Mouse (Mus musculus) olfactory bulb, adult 2 months (tissue): ENCODE measurements around the gene Hnf1a. TPM values are rescaled to one million over a fixed set of nuclear protein-coding genes. Genes with fewer than 3 reads are reported as not detected.
"Not testable (repeated sequence)": the region's sequence is repeated elsewhere in the genome, so short reads cannot be mapped to it uniquely, and the experiment has no call there.

Experiments
- H3K27ac ChIP-seq: fragments of 200-500 bp; 2 replicates; pipeline ENCODE4 v1.5.1; 2012; ENCODE audit warnings: low read depth, low read length; ENCODE audit not compliant: insufficient read depth
- H3K4me1 ChIP-seq: fragments of 200-500 bp; 2 replicates; pipeline ENCODE4 v1.6.1; 2012; ENCODE audit warnings: low read length; ENCODE audit not compliant: control insufficient read depth, insufficient read depth
- H3K4me3 ChIP-seq: fragments of 200-500 bp; 2 replicates; pipeline ENCODE4 v1.5.1; 2012; ENCODE audit warnings: mild to moderate bottlenecking, low read depth, low read length, moderate library complexity; ENCODE audit not compliant: insufficient read depth
- CTCF ChIP-seq: fragments of 200-500 bp; IDR thresholded peaks from 2 replicates; pipeline ENCODE4 v1.5.1; 2012; ENCODE audit warnings: low read depth, mild to moderate bottlenecking, low read length, moderate library complexity; ENCODE audit not compliant: insufficient read depth
- POLR2A ChIP-seq: fragments of 200-500 bp; IDR thresholded peaks from 2 replicates; pipeline ENCODE4 v1.6.1; 2012; ENCODE audit warnings: mild to moderate bottlenecking, low read depth, low read length, moderate library complexity; ENCODE audit not compliant: insufficient read depth
- WGBS: fragments of 180-500 bp; shearing (Covaris S2); methylation state at CpG from one replicate; pipeline ENCODE4 v1.1.7; 2018; 5-methylcytosine and 5-hydroxymethylcytosine counted together
- polyA plus RNA-seq: library from polyadenylated mRNA; stranded (reverse); fragments of >200 nt; gene quantifications from 2 replicates; pipeline ENCODE4 v1.2.4, GENCODE M21; 2012; ENCODE audit warnings: low replicate concordance; ENCODE audit not compliant: missing spikeins, insufficient read depth, insufficient read length

Gene Hnf1a
- polyA plus RNA-seq, 1 experiment, result not detected

- Histone ChIP-seq H3K4me3 (no peak overlapping the region), H3K4me1 (peaks cover 6% of the 10 kb centered on the region; the same call in 1 of the 2 replicates), H3K27ac (no peak overlapping the region)
- TF ChIP-seq POLR2A, result no peak
- no peak for TF ChIP-seq CTCF
- WGBS, result 66% methylated on average over 19 of the region's 19 CpGs
Measured at GRCm38 (mm10) chr5:114921551-114922365, 49.1 kb downstream of the Hnf1a start.

DNA sequence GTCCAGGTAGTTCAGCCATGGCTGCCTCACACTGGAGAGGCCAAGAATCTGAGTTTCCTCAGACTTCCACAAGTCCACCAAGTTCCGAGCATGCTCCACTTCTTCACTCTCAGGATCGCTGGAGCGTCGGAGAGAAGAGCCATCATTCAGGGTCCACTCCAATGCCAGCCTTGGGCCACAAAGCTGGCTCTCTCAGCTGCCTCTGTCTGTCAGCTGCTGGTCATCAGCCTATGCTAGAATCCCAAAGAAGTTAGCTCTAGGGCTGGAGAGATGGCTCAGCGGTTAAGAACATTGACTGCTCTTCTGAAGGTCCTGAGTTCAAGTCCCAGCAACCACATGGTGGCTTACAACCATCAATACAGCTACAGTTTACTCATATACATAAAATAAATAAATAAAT, 53.5 kb downstream of the Hnf1a start:
- not testable (repeated sequence) for H3K27ac ChIP-seq, H3K4me3 ChIP-seq, H3K4me1 ChIP-seq
- WGBS, result 93% methylated on average over 5 of the region's 5 CpGs

DNA sequence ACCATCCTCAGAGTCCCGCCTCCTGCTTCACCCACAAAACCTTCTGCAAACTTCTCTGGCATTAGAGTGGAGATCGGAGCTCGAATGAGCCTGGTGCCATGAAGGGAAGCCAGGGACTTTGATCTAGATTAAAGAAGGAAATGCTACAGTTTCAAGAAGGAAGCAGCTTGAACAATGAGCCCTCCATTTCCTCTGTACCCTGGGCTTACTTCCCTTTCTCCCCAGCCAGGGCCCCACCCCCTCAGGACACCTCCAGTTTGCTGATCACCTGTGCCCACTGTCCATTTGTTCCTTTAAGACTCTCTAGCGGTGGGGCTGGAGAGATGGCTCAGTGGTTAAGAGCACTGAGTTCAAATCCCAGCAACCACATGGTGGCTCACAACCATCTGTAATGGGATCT, 54.1 kb downstream of the Hnf1a start:
- TF ChIP-seq POLR2A (no peak), CTCF (no peak)
- no peak overlapping the region for H3K4me3 ChIP-seq
- H3K4me1 ChIP-seq, result peaks cover 3% of the 10 kb centered on the region; the same call in 1 of the 2 replicates
- 80% methylated on average over 4 of the region's 4 CpGs for WGBS
- no peak overlapping the region for H3K27ac ChIP-seq

DNA sequence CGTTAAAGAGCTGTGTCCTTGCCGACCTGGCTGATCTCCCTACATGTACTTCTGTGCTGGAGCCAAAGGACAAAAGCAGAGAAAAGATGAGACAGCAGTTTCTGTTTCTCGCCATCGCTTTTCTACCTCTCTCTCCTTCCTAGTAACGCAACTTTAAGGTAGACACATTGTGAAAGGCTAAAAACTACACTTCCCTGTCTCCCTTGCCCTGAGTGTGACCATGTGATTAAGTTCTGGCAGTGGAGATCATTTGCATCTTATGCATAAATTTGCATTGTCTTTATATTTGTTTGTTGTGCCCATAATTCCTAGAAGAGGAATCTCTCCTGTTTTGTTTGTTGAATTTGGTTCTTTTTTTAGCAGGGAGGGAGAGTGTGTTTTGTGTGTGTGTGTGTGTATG, 55.0 kb downstream of the Hnf1a start:
- H3K4me1 ChIP-seq, result peaks cover 3% of the 10 kb centered on the region; the same call in 1 of the 2 replicates
- no peak overlapping the region for H3K27ac ChIP-seq
- no peak for TF ChIP-seq CTCF
- no peak for TF ChIP-seq POLR2A
- WGBS, result 74% methylated on average over 5 of the region's 5 CpGs
- H3K4me3 ChIP-seq, result no peak overlapping the region

DNA sequence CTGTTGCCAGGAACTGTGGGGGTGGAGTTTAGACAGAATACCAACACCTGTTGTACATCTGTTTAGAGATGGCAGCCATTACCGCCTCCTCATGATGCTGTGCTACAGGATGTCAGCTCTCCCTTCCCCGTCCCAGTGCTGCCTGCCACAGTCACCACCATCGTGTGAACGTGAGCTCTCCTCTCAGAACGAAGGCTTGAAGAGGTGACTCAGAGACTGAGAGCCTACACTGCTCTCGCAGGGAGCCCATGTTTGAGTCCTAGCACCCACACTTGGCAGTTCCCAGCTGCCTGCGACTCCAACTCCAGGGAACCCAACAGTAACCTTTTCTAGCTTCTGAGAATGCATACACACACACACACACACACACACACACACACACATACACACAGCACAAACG, 56.0 kb downstream of the Hnf1a start:
- H3K4me3 ChIP-seq, result no peak overlapping the region
- WGBS, result 43% methylated on average over 8 of the region's 8 CpGs
- TF ChIP-seq CTCF (no peak), POLR2A (no peak)
- H3K27ac ChIP-seq, result no peak overlapping the region
- peaks cover 3% of the 10 kb centered on the region; the same call in 1 of the 2 replicates for H3K4me1 ChIP-seq

DNA sequence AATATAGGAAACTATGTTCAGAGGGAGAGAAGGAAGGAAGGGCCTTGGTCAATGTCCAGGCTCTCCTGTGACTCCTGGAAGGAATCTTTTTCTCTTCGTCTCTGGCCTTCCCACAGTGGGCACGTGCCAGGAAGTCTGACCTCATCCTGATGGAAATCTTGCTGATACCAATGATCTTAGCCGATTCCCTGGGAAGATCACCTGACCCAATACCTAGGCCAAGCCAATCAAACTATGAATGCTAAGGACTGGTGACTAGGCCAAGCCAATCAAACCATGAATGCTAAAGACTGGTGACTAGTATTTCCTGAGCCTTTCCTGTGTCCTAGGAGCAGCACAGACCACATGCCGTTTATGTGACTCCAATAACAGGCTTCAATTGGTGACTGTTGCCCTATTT, 57.2 kb downstream of the Hnf1a start:
- no peak overlapping the region for H3K4me3 ChIP-seq
- peaks cover 3% of the 10 kb centered on the region; the same call in 1 of the 2 replicates for H3K4me1 ChIP-seq
- H3K27ac ChIP-seq, result no peak overlapping the region
- 81% methylated on average over 4 of the region's 4 CpGs for WGBS
- TF ChIP-seq POLR2A (no peak), CTCF (no peak)

GRCm38 (mm10) chr5:114908598-114909305, 62.1 kb downstream of the Hnf1a start:
- H3K27ac ChIP-seq, result no peak overlapping the region
- TF ChIP-seq CTCF (no peak), POLR2A (no peak)
- no peaks in the 10 kb centered on the region for H3K4me1 ChIP-seq
- H3K4me3 ChIP-seq, result no peak overlapping the region
- WGBS, result 47% methylated on average over 13 of the region's 13 CpGs

GRCm38 (mm10) chr5:114902413-114902812, 68.5 kb downstream of the Hnf1a start:
- Histone ChIP-seq H3K4me3 (no peak overlapping the region), H3K27ac (no peak overlapping the region), H3K4me1 (peaks cover 2% of the 10 kb centered on the region; the same call in 1 of the 2 replicates)
- TF ChIP-seq CTCF (no peak), POLR2A (no peak)
- WGBS, result 43% methylated on average over 1 of the region's 1 CpGs

Other genes starting within 250 kb of the Hnf1a start
- gene Ankrd13a, start 196.4 kb downstream of the Hnf1a start, polyA plus RNA-seq, result not detected in 2 replicates
- gene Git2, start 195.6 kb downstream of the Hnf1a start, polyA plus RNA-seq, result not detected in 2 replicates
- gene 1500011B03Rik, start 147.6 kb downstream of the Hnf1a start, polyA plus RNA-seq, result not detected in 2 replicates
- not detected in 2 replicates for gene 4930519G04Rik, start 117.4 kb downstream of the Hnf1a start, polyA plus RNA-seq
- not detected in 2 replicates for gene Gm9936, start 112.4 kb downstream of the Hnf1a start, polyA plus RNA-seq
- not detected in 2 replicates for gene Oasl2, start 74.2 kb downstream of the Hnf1a start, polyA plus RNA-seq
- not detected in 2 replicates for gene Oasl1, start 47.9 kb downstream of the Hnf1a start, polyA plus RNA-seq
- not detected in 2 replicates for gene 2210016L21Rik, start 28.9 kb downstream of the Hnf1a start, polyA plus RNA-seq
- gene Sppl3, start 40.0 kb upstream of the Hnf1a start, polyA plus RNA-seq, result not detected in 2 replicates
- not detected in 2 replicates for gene Gm10401, start 127.2 kb upstream of the Hnf1a start, polyA plus RNA-seq
- gene Acads, start 148.3 kb upstream of the Hnf1a start, polyA plus RNA-seq, result not detected in 2 replicates
- not detected in 2 replicates for gene Unc119b, start 163.9 kb upstream of the Hnf1a start, polyA plus RNA-seq
- 76.8 TPM in 1 of 2 replicates, not detected in the other for gene Mlec, start 187.1 kb upstream of the Hnf1a start, polyA plus RNA-seq
- gene Cabp1, start 223.3 kb upstream of the Hnf1a start, polyA plus RNA-seq, result not detected in 2 replicates